Mouse (Mus musculus) bone marrow, adult 2 months (tissue): ENCODE measurements around the gene Arhgap15. TPM values are rescaled to one million over a fixed set of nuclear protein-coding genes. Genes with fewer than 3 reads are reported as not detected.

Source experiments
- H3K27ac ChIP-seq: fragments of 200-500 bp; 2 replicates; pipeline ENCODE4 v1.5.1; 2012; ENCODE audit warnings: low read depth, mild to moderate bottlenecking, control low read depth, inconsistent platforms, low read length; ENCODE audit not compliant: control insufficient read depth, poor library complexity, insufficient read depth
- H3K4me1 ChIP-seq: fragments of 200-500 bp; 2 replicates; pipeline ENCODE4 v1.6.1; 2011; ENCODE audit warnings: low read length; ENCODE audit not compliant: control insufficient read depth, insufficient read depth
- H3K4me3 ChIP-seq: fragments of 200-500 bp; replicated peaks from 2 replicates; pipeline ENCODE3; 2011; ENCODE audit warnings: mild to moderate bottlenecking, low read depth, low read length, control low read depth; ENCODE audit not compliant: control insufficient read depth
- CTCF ChIP-seq: fragments of 200-500 bp; IDR thresholded peaks from 2 replicates; pipeline ENCODE4 v1.5.1; 2011; ENCODE audit warnings: low read length, control low read depth; ENCODE audit not compliant: control insufficient read depth, insufficient read depth
- POLR2A ChIP-seq: fragments of 200-500 bp; IDR thresholded peaks from 2 replicates; pipeline ENCODE4 v1.6.1; 2011; ENCODE audit warnings: low read depth, mild to moderate bottlenecking, control low read depth, low read length, borderline replicate concordance; ENCODE audit not compliant: control insufficient read depth
- WGBS: fragments of 180-500 bp; shearing (Covaris S2); methylation state at CpG from one replicate; pipeline ENCODE4 v1.1.7; 2018; 5-methylcytosine and 5-hydroxymethylcytosine counted together
- polyA plus RNA-seq: library from polyadenylated mRNA; stranded (reverse); fragments of >200 nt; gene quantifications from 2 replicates; pipeline ENCODE4 v1.2.4, GENCODE M21; 2011; ENCODE audit warnings: low replicate concordance; ENCODE audit not compliant: missing spikeins, insufficient read depth, insufficient read length

The Arhgap15 gene
- polyA plus RNA-seq, 1 experiment: 14.5 TPM

DNA sequence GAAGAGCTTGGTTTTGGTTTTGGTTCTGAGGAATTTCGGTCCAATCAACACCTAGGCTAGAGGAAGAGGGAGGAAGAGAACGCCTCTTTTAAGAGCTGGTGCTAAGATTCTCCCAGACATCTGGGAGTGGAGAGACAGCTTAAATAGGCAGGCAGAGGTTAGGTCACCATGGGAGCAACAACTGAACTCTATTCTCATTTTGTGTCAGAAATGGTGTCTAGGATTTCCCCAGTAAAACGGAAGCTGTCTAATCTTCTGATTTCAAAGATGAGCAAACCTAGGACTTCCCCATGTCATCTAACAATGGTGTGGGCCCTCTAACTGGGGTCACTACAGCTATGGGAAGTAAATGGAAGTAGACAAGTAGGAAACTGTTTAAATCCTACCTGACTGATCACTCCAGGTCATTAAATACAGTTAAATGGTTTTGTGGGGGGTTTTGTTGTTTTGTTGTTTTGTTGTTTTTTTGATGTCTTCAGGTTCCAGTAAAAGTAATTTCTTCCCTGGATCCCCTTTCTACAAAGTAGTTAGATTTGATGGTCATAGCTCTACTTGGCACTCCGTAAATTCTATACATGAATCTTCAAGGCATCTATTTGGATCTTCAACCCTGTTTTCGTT lies 596.8 kb downstream of the Arhgap15 start:
- no peaks in the 10 kb centered on the region for H3K4me1 ChIP-seq
- H3K27ac ChIP-seq: no peak overlapping the region
- H3K4me3 ChIP-seq: no peak overlapping the region
- TF ChIP-seq POLR2A (no peak), CTCF (no peak)
- 86% methylated on average over 5 of the region's 5 CpGs for WGBS

DNA sequence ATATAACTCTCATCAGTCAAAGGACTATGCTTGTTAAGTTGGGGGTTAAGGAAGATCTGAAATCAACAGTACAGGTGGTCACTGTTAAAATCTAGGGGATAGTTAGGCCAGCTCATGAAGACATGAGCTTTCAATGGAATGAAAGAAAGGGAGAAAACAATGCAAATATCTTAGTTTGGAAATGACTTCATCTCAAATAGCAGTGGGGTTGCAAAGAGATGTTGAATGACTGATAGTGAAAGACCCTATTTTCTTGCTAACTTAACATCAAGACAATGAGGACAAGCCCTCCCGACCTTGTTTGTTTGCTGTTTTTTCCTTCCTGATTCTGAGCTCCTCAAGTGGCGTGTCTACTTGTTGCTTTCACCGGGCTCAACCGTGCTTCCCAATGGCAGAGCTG lies 597.6 kb downstream of the Arhgap15 start:
- no peak overlapping the region for H3K4me3 ChIP-seq
- no peak overlapping the region for H3K27ac ChIP-seq
- H3K4me1 ChIP-seq: no peaks in the 10 kb centered on the region
- no peak for TF ChIP-seq CTCF
- TF ChIP-seq POLR2A: no peak
- WGBS: 86% methylated on average over 4 of the region's 4 CpGs

DNA sequence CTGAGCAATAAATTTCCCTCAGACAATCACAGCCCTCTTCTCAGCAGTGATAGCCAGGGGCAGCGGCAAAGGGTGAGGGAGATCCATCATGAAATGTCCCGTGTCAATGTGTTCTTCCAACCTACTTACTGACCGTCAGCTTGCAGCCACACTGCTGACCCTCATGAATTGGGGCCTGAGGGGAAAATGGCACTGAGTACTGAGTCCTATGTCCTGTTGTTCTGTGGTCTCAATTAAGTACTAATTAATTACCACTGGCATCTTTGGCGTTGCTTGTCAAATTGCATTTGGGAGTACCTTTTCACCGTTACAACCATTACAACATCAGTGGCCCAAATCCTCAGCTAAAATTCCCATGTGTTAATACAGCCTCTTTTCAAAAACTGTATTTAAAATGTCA lies 599.2 kb downstream of the Arhgap15 start:
- no peak overlapping the region for H3K27ac ChIP-seq
- no peak for TF ChIP-seq CTCF
- no peak for TF ChIP-seq POLR2A
- H3K4me1 ChIP-seq: no peaks in the 10 kb centered on the region
- WGBS: 87% methylated on average over 5 of the region's 5 CpGs
- no peak overlapping the region for H3K4me3 ChIP-seq

DNA sequence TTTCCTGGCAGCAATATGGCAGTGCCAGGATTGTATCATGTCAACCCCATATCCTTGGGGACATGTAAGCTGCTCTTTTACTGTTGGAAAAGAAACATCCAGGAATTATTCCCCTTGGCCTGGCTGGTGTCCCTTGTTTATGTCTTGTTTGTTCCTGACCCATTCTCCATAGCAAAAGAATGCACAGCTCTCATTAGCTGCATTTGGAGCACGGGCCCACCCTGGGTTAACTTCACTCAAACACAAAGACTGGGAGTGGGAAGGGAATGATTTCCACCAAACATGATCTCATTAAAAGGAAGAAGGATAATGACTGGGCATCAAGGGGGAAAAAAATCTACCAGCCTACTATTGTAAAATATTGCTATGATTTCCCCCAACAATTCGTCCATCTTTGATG lies 600.5 kb downstream of the Arhgap15 start:
- 82% methylated on average over 2 of the region's 2 CpGs for WGBS
- no peaks in the 10 kb centered on the region for H3K4me1 ChIP-seq
- no peak overlapping the region for H3K27ac ChIP-seq
- TF ChIP-seq POLR2A: no peak
- TF ChIP-seq CTCF: no peak
- H3K4me3 ChIP-seq: no peak overlapping the region

DNA sequence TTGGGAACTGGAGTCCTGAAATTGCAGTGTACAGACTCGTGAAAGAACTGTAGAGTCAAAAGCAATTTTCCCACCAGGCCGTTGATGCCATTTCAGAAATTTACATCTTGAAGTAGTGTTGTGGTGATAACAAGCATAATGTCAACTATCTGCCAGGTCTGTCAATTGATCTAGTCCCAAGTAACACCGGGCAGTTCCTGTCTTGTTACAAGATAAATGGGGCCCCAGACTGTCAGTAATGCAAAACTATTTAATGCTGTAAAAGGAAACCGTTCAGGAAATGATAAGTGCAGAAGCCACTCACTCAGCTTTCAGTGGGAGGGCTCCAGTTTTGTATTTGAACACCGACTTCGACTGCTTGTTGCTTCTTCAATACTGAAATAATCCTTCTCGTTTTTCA lies 604.3 kb downstream of the Arhgap15 start:
- Histone ChIP-seq H3K4me3 (no peak overlapping the region), H3K4me1 (no peaks in the 10 kb centered on the region), H3K27ac (no peak overlapping the region)
- TF ChIP-seq POLR2A (no peak), CTCF (no peak)
- WGBS: 37% methylated on average over 7 of the region's 7 CpGs

DNA sequence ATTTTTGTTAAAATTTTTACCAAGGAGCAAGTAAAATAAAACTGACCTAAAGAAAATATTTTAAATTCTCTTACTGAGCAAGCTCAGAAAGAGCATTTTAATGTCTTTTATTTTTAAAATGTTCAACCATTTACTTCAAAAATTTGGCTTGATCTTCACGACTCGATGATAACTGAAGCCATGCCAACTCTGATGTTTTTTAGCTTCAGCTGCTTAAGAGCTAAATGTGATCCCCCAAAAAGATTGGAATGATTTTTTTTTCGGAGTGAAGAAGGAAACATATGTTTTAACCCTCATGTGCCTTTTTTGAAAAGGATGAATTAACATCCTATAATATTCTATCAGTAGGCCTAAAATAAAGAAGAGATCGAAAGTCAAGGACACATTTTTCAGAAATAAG lies 605.0 kb downstream of the Arhgap15 start:
- WGBS: 81% methylated on average over 4 of the region's 4 CpGs
- no peak overlapping the region for H3K4me3 ChIP-seq
- H3K27ac ChIP-seq: no peak overlapping the region
- no peak for TF ChIP-seq POLR2A
- no peak for TF ChIP-seq CTCF
- no peaks in the 10 kb centered on the region for H3K4me1 ChIP-seq

DNA sequence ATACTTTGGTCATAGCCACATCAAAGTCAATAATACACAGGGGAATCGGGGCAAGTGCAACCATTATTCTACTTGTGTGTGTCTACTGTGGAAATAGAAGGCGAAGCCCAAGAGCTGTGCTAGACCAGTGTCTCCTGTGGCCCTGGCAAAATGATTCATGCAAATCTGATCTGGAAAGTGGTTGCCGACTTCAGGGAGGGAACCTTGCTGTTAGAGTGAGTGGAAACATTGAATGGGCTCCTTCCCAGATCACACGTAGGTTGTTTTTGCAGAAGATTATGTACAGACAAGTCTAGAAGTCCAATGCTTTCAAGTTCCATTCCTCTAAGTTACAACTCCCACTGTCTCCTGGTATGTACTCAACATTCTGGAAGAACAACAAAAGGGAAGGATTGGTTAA lies 606.2 kb downstream of the Arhgap15 start:
- H3K27ac ChIP-seq: no peak overlapping the region
- 83% methylated on average over 4 of the region's 4 CpGs for WGBS
- TF ChIP-seq POLR2A (no peak), CTCF (no peak)
- H3K4me3 ChIP-seq: no peak overlapping the region
- no peaks in the 10 kb centered on the region for H3K4me1 ChIP-seq

DNA sequence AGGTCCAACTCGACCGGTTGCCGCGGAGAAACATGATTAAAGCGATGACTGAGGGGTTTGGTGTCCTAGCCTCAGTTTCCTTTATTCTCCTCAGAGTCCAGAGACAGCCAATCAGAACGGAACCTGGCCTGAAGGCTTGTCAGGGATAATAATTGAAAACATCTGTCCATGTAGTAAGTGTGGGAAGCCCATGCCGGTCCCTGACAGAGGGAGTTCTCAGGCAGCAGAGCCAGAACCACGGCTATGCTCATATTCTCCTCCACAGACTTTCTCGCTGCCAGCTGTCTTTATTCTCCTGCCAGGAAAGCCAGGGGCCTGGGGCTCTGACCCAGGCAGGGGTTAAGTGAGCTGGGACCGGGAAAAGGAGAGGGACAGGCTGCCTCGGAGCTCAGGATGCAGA lies 606.7 kb downstream of the Arhgap15 start:
- Histone ChIP-seq H3K4me1 (no peaks in the 10 kb centered on the region), H3K27ac (no peak overlapping the region), H3K4me3 (no peak overlapping the region)
- 89% methylated on average over 11 of the region's 11 CpGs for WGBS
- TF ChIP-seq POLR2A (no peak), CTCF (no peak)

DNA sequence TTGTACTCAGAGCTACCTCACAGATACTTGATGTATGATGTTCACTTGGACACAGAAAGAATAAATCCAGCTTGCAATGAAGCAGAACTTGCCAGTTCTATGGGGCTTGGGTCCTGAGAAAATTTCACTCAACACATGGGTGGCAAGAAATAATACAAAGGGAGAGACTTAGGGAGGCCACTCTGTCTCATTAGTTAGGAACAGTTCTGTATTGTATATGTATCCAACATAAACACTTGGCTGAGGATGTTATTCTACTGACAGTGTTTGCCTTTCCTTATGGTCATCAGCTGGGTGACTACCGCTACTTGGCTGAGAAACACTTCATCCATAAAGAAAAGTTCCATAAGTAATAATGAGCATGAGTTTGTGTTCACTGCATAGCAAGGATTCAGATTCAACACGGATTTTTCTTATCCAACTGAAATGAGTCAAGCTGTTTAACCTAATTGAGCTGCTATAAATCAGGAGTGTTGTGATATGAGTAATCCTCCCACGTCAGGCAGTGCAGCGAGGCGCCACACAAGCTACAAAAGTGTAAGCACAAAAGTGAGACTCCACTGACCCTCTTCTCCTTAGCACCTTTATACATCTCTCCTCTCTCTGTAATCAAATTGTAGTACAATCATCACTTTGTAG lies 607.7 kb downstream of the Arhgap15 start:
- H3K27ac ChIP-seq: no peak overlapping the region
- H3K4me3 ChIP-seq: no peak overlapping the region
- WGBS: 84% methylated on average over 5 of the region's 5 CpGs
- TF ChIP-seq POLR2A (no peak), CTCF (no peak)
- H3K4me1 ChIP-seq: no peaks in the 10 kb centered on the region
